Mouse (Mus musculus) ES-E14 (cell line): ENCODE measurements at regions not wholly inside any gene's neighbourhood (a gene's known extent, or its start where the extent isn't known, plus 50 kb on each side); places are given as distances from the start of the nearest gene placed in this dataset.

Source experiments
- CHD2 ChIP-seq: IDR thresholded peaks from 2 replicates; pipeline ENCODE4 v1.6.1; 2014; ENCODE audit warnings: mild to moderate bottlenecking, low read depth, low read length, inconsistent platforms
- HCFC1 ChIP-seq: IDR thresholded peaks from 2 replicates; pipeline ENCODE4 v1.6.1; 2012; ENCODE audit warnings: low read length, inconsistent platforms, borderline replicate concordance; ENCODE audit not compliant: insufficient read depth
- MAFK ChIP-seq: IDR thresholded peaks from 2 replicates; pipeline ENCODE4 v1.6.1; 2014; ENCODE audit warnings: mild to moderate bottlenecking, low read depth, low read length, inconsistent platforms; ENCODE audit not compliant: insufficient read depth
- ZNF384 ChIP-seq: IDR thresholded peaks from 2 replicates; pipeline ENCODE4 v1.6.1; 2012; ENCODE audit warnings: low read depth, low read length, inconsistent platforms

DNA sequence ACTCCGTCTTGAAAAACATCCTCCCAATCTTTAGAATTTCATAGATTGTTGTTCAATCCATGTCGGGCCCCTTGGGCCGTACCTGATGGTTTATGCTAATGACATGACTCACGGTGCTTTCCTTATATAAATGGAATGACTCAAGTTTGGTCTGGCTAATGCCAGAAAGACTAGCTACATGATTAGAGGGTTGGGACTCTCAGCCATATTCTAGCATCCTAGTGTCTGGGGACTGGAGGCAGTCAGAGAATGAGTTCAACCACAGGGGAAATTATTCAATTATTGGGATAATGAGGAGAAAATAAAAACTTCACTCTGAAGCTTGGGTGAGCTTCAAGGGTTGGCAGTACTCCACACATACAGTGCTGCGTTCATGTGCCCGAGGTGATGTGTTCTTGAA, 60.9 kb upstream of the Dazl start:
- TF ChIP-seq CHD2 = no peak
- TF ChIP-seq HCFC1 = no peak
- no peak for TF ChIP-seq ZNF384
- TF ChIP-seq MAFK = no peak
